In the genomic region with DNA sequence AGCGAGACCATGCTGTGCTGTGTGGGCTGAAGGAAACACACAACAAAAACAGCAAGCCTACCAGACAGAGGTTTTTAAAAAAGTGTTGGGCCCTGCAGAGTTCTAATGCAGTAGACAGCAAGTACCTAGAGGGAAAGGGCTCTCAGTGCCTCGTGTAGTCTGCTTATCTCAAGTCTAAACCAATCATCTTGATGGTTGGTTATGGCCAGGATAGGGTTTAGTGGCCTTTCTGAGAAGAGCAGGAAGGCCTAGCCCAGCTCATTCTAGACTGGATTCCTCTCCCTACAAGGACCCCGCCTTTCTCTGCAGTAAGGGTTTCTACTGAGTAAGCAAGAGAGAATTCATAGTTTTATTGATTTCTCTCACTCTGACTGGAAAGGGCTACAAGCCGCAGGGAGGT, we compare ENCODE assay signal across 11 mouse cellular contexts.
DNase-seq lines count a peak whose midpoint lies in the region; ATAC-seq and TF ChIP-seq lines count a peak whose summit lies in the region.
"Had no signal": no experiment of that assay in that cellular context is flagged by ENCODE, and none has a peak within 500 bp of the region (broad histone marks: within the 10 kb centered on the region; RNA-seq: fewer than 3 reads in every experiment).

No protein-coding gene starts in this region.

- TF ChIP-seq CTCF in hindbrain, postnatal 0 days (IDR thresholded peaks at IDR 0.05; ENCODE audit: low read depth): no peak

- H3K4me1 ChIP-seq in heart, embryonic 14.5 days (ENCODE audit: control insufficient read depth in 2 of 2, insufficient read depth in 2 of 2, low read length in 2 of 2): peaks cover 28 to 43% of the 10 kb centered on the region in 2 experiments
- peaks cover 56% of the 10 kb centered on the region for H3K4me1 ChIP-seq in neural tube, embryonic 13.5 days (replicated peaks)
- H3K4me1 ChIP-seq in hindbrain, postnatal 0 days (ENCODE audit: insufficient read depth, low read length): peaks cover 25% of the 10 kb centered on the region
- H3K4me1 ChIP-seq in stomach, embryonic 16.5 days (ENCODE audit: control insufficient read depth, insufficient read depth, low read length): peaks cover 38% of the 10 kb centered on the region

- no peaks in the 10 kb centered on the region for H3K9me3 ChIP-seq in heart, embryonic 14.5 days (ENCODE audit: control insufficient read depth, low read length)
- no peaks in the 10 kb centered on the region for H3K9me3 ChIP-seq in neural tube, embryonic 13.5 days
- H3K9me3 ChIP-seq in hindbrain, postnatal 0 days (ENCODE audit: low read length): no peaks in the 10 kb centered on the region
- no peaks in the 10 kb centered on the region for H3K9me3 ChIP-seq in stomach, embryonic 16.5 days (replicated peaks; ENCODE audit: control insufficient read depth, low read length)
- H3K9me3 ChIP-seq: liver, embryonic 15.5 days had no signal

- H3K9ac ChIP-seq in heart, embryonic 14.5 days (ENCODE audit: low read length): peak overlapping the region; percentile 71; the same call in 1 of the 2 replicates
- peak overlapping the region; percentile 66; the same call in 1 of the 2 replicates for H3K9ac ChIP-seq in neural tube, embryonic 13.5 days
- no peak overlapping the region for H3K9ac ChIP-seq in hindbrain, postnatal 0 days (replicated peaks; ENCODE audit: low read length)
- no peak overlapping the region for H3K9ac ChIP-seq in stomach, embryonic 16.5 days (ENCODE audit: low read length)
- H3K9ac ChIP-seq: liver, embryonic 15.5 days had no signal

- no peaks in the 10 kb centered on the region for H3K36me3 ChIP-seq in heart, embryonic 14.5 days (ENCODE audit: control insufficient read depth, insufficient read depth, low read length)
- no peaks in the 10 kb centered on the region for H3K36me3 ChIP-seq in neural tube, embryonic 13.5 days
- H3K36me3 ChIP-seq in hindbrain, postnatal 0 days (ENCODE audit: insufficient read depth, low read length): no peaks in the 10 kb centered on the region
- no peaks in the 10 kb centered on the region for H3K36me3 ChIP-seq in stomach, embryonic 16.5 days (ENCODE audit: control insufficient read depth, insufficient read depth, low read length)
- H3K36me3 ChIP-seq: liver, embryonic 15.5 days had no signal

- peak overlapping the region; percentile 81; the same call in 1 of the 2 replicates for H3K4me2 ChIP-seq in heart, embryonic 14.5 days (ENCODE audit: low read length)
- no peak overlapping the region for H3K4me2 ChIP-seq in neural tube, embryonic 13.5 days
- H3K4me2 ChIP-seq in hindbrain, postnatal 0 days (ENCODE audit: low read depth, low read length): no peak overlapping the region
- H3K4me2 ChIP-seq in stomach, embryonic 16.5 days (ENCODE audit: low read depth, low read length): no peak overlapping the region

- 60% methylated on average over 4 of the region's 4 CpGs for WGBS in heart, embryonic 14.5 days
- WGBS in neural tube, embryonic 13.5 days: 46% methylated on average over 4 of the region's 4 CpGs
- WGBS in hindbrain, postnatal 0 days: 55% methylated on average over 4 of the region's 4 CpGs
- 49% methylated on average over 4 of the region's 4 CpGs for WGBS in stomach, embryonic 16.5 days

- no peak for ATAC-seq in heart, embryonic 14.5 days (ENCODE audit: insufficient number of reproducible peaks, insufficient read depth, low FRiP score, low read depth)
- ATAC-seq in neural tube, embryonic 13.5 days (ENCODE audit: low read depth): no peak
- no peak for ATAC-seq in hindbrain, postnatal 0 days
- ATAC-seq in stomach, embryonic 16.5 days (ENCODE audit: insufficient read depth, low FRiP score): no peak
- no peak for ATAC-seq in megakaryocyte-erythroid progenitor cell, adult 5-6 weeks (replicated peaks; ENCODE audit: low FRiP score, low TSS enrichment, poor library complexity, severe bottlenecking)

- no peak overlapping the region; a peak in 1 of 4 replicates for H3K27ac ChIP-seq in heart, embryonic 14.5 days (replicated peaks in 1 of 2; ENCODE audit: control insufficient read depth in 1 of 2, insufficient read depth in 1 of 2, low read depth in 2 of 2, low read length in 2 of 2)
- H3K27ac ChIP-seq in neural tube, embryonic 13.5 days (replicated peaks): peak overlapping the region; percentile 93
- peak overlapping the region; percentile 87; the same call in 1 of the 2 replicates for H3K27ac ChIP-seq in hindbrain, postnatal 0 days
- peak overlapping the region; percentile 96 for H3K27ac ChIP-seq in stomach, embryonic 16.5 days (ENCODE audit: low read length)
- H3K27ac ChIP-seq: liver, embryonic 15.5 days had no signal

- DNase-seq in heart, adult 9 months (ENCODE audit: low spot score in 2 of 2): no peak
- no peak for DNase-seq in neural tube, embryonic 10.5 days (ENCODE audit: extremely low spot score, low spot score)
- DNase-seq in hindbrain, postnatal 0 days (ENCODE audit: low spot score): no peak
- no peak for DNase-seq in left cerebral cortex, postnatal 25 days (ENCODE audit: low spot score in 2 of 2)
- DNase-seq: gastrocnemius, postnatal 10 days; layer of hippocampus, postnatal 36 days had no signal

- H3K4me3 ChIP-seq in heart, embryonic 14.5 days (ENCODE audit: control insufficient read depth in 1 of 2, insufficient read depth in 1 of 2, low read depth in 1 of 2, low read length in 2 of 2): no peak overlapping the region
- no peak overlapping the region for H3K4me3 ChIP-seq in neural tube, embryonic 13.5 days
- H3K4me3 ChIP-seq in hindbrain, postnatal 0 days (ENCODE audit: low read length): no peak overlapping the region
- H3K4me3 ChIP-seq in stomach, embryonic 16.5 days (replicated peaks; ENCODE audit: low read length): no peak overlapping the region
- H3K4me3 ChIP-seq: liver, embryonic 15.5 days had no signal

- no peaks in the 10 kb centered on the region for H3K27me3 ChIP-seq in heart, embryonic 14.5 days (ENCODE audit: control insufficient read depth, insufficient read depth, low read length)
- H3K27me3 ChIP-seq in neural tube, embryonic 13.5 days: no peaks in the 10 kb centered on the region
- no peaks in the 10 kb centered on the region for H3K27me3 ChIP-seq in hindbrain, postnatal 0 days (ENCODE audit: insufficient read depth, low read length)
- no peaks in the 10 kb centered on the region for H3K27me3 ChIP-seq in stomach, embryonic 16.5 days (ENCODE audit: control insufficient read depth, insufficient read depth, low read length)
- H3K27me3 ChIP-seq: liver, embryonic 15.5 days had no signal

- intact Hi-C loops in left cerebral cortex, postnatal 25 days (cut with DNase I): no loop called here

Comparison
In these comparisons a context has a peak if more than half of its experiments do, and no peak if none do; other contexts are left out.
1. H3K27ac ChIP-seq: peak in neural tube, embryonic 13.5 days (single experiment), hindbrain, postnatal 0 days (single experiment) and stomach, embryonic 16.5 days (single experiment); none in heart, embryonic 14.5 days (0 of 2).
2. H3K9ac ChIP-seq: peak in heart, embryonic 14.5 days (single experiment) and neural tube, embryonic 13.5 days (single experiment); none in hindbrain, postnatal 0 days (single experiment) and stomach, embryonic 16.5 days (single experiment).